Mouse (Mus musculus) hindbrain, embryonic 15.5 days (tissue): Measurements from ENCODE around the gene Msh5. TPM values are rescaled to one million over a fixed set of nuclear protein-coding genes. Genes with fewer than 3 reads are reported as not detected.
A peak's percentile ranks its signal among the peaks of the same experiment; 100 is the strongest.

Source experiments
- ATAC-seq: fragments of 200-750 bp; cut with Nextera tagmentation; 2 replicates; pipeline ENCODE4 v1.8.0; 2017; ENCODE audit warnings: low read depth, moderate number of reproducible peaks, moderate TSS enrichment; ENCODE audit not compliant: low FRiP score
- H3K27ac ChIP-seq: fragments of 300-500 bp; sonication (generic); replicated peaks from 2 replicates; pipeline ENCODE4 v1.5.1; 2015; ENCODE audit warnings: mild to moderate bottlenecking, inconsistent platforms
- H3K27me3 ChIP-seq: fragments of 300-500 bp; sonication (generic); 2 replicates; pipeline ENCODE4 v1.6.1; 2015; ENCODE audit warnings: control low read depth, inconsistent platforms
- H3K36me3 ChIP-seq: fragments of 300-500 bp; sonication (generic); 2 replicates; pipeline ENCODE4 v1.6.1; 2015; ENCODE audit warnings: control low read depth, inconsistent platforms
- H3K4me1 ChIP-seq: fragments of 300-500 bp; sonication (generic); replicated peaks from 2 replicates; pipeline ENCODE4 v1.6.1; 2015; ENCODE audit warnings: control low read depth, inconsistent platforms
- H3K4me2 ChIP-seq: fragments of 300-500 bp; sonication (generic); 2 replicates; pipeline ENCODE4 v1.6.1; 2015; ENCODE audit warnings: moderate library complexity, mild to moderate bottlenecking, inconsistent platforms
- H3K4me3 ChIP-seq: fragments of 300-500 bp; sonication (generic); 2 replicates; pipeline ENCODE4 v1.5.1; 2015; ENCODE audit warnings: mild to moderate bottlenecking, inconsistent platforms
- H3K9ac ChIP-seq: fragments of 300-500 bp; sonication (generic); 2 replicates; pipeline ENCODE4 v1.6.1; 2015; ENCODE audit warnings: inconsistent platforms
- H3K9me3 ChIP-seq: fragments of 300-500 bp; sonication (generic); 2 replicates; pipeline ENCODE4 v1.6.1; 2016; ENCODE audit warnings: control low read depth, inconsistent platforms
- WGBS: fragments of 180-500 bp; shearing (Covaris S2); methylation state at CpG from one replicate; pipeline ENCODE4 v1.1.7; 2015; 5-methylcytosine and 5-hydroxymethylcytosine counted together
- polyA plus RNA-seq: library from polyadenylated mRNA; unstranded; fragments of >200 nt; fragmentation: Nextera tagmentation; extraction: Ambion mirVana; gene quantifications from 2 replicates; pipeline ENCODE4 v1.2.1, GENCODE M21; 2015

The Msh5 gene
- polyA plus RNA-seq, 1 experiment from 2014 or later: 3.4 TPM

DNA sequence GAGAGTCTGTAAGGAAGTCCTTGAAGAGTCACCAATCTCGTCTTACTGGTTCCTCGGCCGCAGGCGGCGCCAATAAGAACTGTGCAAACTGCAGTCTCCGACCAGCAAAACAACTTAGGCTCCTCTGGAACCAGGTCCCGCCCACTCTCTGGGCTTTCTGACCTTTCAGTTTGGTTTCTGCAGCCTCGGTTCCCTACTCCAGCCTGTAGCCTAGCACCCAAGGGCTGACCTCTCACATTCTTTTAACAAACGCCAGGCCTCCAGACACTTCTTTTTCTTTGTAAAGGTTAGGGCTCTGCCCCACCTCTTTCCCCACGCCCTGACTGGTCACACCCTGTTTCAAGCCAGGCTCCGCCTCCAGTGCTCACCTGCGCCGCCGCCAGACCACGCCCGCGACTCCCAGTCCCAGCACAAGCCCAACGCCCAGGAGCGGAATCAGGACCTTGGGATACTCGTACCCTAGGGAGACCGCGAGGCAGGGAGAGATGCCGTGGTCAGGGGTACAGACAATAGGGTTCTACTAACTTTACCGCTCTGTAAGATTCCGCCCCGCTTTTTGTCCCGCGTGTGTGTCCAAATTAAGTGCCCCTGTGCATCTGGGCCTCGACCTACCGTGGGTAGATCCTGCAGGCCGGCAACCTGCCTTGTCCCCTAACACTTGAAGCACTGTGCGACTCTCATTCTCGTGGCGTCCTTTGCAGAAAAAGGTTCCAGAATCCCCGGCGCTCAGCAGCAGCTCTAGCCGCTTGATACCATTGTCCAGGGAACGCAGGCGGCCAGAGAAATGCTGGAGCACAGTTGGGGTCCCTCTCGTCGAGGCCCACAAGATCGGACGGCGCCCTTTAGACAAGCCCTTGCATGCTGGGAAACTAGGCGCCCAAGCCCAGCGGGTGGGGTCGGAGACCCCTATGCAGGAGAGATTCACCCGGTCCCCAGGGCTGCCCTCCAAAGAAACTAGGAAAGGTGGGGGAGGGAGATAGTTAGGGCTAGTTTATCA, 18.7 kb upstream of the Msh5 start, which contains the start of gene Ly6g6c:
Gene Ly6g6c, plus strand, starts transcription at position 438 of the 997 bp plus-strand sequence.
- peak within 1 kb of the TSS; percentile 55 for H3K4me2 ChIP-seq
- ATAC-seq: no peak
- peaks cover 34% of the 10 kb centered on the region for H3K27me3 ChIP-seq
- H3K27ac ChIP-seq: no peak within 1 kb of the TSS
- peaks cover 8% of the 10 kb centered on the region; the same call in 1 of the 2 replicates for H3K36me3 ChIP-seq
- no peaks in the 10 kb centered on the region for H3K9me3 ChIP-seq
- peak within 1 kb of the TSS; percentile 26 for H3K4me3 ChIP-seq
- 0 out of 2 replicates have a peak within 1 kb of the TSS, but pooled peaks have one; percentile 22 for H3K9ac ChIP-seq
- WGBS: 2% methylated on average over 48 of the region's 48 CpGs
- peaks cover 26% of the 10 kb centered on the region for H3K4me1 ChIP-seq

DNA sequence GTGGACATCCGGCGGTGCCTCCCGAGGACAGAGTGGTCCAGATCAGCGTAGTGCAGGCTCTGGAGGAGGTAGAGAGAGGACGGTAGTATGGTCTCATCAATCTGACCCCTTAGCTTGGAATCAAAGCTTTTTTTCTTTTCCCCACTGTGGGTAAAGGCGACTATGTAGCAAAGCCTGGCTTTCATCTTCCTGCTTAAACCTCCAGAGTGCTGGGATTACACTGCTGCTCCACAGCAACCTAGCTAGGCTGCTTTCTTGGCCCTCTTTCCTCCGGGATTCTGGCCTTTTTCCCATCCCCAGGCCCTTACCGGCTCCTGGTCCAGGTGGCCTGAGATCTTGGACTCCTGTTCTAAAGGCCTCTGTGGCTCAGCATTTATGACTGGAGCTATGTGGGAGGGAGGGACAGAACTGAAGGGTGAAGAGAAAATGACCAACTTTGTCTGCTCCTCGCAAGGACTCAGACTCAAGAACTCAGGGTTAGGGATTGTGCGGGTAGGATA, 17.9 kb upstream of the Msh5 start:
- Histone ChIP-seq H3K36me3 (peaks cover 8% of the 10 kb centered on the region; the same call in 1 of the 2 replicates), H3K27ac (no peak overlapping the region), H3K9ac (no peak overlapping the region), H3K4me1 (peaks cover 33% of the 10 kb centered on the region), H3K4me3 (no peak overlapping the region), H3K27me3 (peaks cover 34% of the 10 kb centered on the region), H3K9me3 (no peaks in the 10 kb centered on the region), H3K4me2 (peak overlapping the region; percentile 55; the same call in 1 of the 2 replicates)
- WGBS: 37% methylated on average over 10 of the region's 10 CpGs
- no peak for ATAC-seq

DNA sequence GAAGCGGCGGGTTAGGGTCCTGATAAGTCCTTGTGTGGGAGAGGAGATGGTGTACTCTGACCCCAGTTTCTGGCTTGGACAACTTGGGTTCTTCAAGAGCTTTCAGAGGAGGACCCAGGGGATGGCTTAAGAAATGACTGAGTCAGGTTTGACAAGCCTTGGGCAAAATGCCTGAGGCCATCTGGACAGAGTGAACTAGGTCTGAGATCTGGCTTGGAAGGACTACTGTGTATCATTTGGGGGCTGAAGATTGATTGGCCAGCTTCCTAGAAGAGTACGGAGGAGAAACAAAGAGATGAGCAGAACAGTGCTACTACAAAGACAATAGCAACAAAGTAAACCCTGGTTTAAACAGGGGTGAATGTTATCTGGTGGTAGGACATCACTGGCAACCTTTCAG, 16.9 kb upstream of the Msh5 start:
- Histone ChIP-seq H3K27ac (no peak overlapping the region), H3K4me1 (peaks cover 33% of the 10 kb centered on the region), H3K4me2 (no peak overlapping the region), H3K27me3 (peaks cover 34% of the 10 kb centered on the region), H3K9me3 (no peaks in the 10 kb centered on the region), H3K4me3 (no peak overlapping the region), H3K9ac (no peak overlapping the region), H3K36me3 (peaks cover 8% of the 10 kb centered on the region; the same call in 1 of the 2 replicates)
- WGBS: 86% methylated on average over 3 of the region's 3 CpGs
- ATAC-seq: no peak

DNA sequence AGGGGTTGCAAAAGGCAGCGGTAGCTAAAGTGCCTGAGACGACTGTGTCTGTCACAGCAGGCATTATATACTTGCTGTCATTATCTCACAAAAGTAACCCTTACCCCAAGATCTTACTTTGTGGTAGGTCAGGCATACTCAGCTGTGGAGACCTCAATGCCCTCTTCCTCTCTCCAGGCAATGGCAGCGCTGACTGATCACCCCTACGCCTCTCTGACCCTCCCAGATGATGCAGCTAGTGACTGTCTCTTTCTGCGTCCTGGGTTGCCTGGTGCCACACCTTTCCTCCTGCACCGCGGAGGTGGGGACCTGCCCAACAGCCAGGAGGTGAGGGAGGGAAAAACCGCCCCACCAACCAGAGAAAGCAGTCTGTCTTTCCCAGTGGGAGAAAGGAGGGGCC, 14.8 kb upstream of the Msh5 start:
- H3K27me3 ChIP-seq: peaks cover 25% of the 10 kb centered on the region
- H3K4me2 ChIP-seq: no peak overlapping the region; the same call in 1 of the 2 replicates
- no peak overlapping the region for H3K4me3 ChIP-seq
- no peaks in the 10 kb centered on the region for H3K9me3 ChIP-seq
- no peak for ATAC-seq
- H3K4me1 ChIP-seq: peaks cover 37% of the 10 kb centered on the region
- peaks cover 8% of the 10 kb centered on the region; the same call in 1 of the 2 replicates for H3K36me3 ChIP-seq
- WGBS: 83% methylated on average over 8 of the region's 8 CpGs
- no peak overlapping the region for H3K9ac ChIP-seq
- no peak overlapping the region for H3K27ac ChIP-seq

DNA sequence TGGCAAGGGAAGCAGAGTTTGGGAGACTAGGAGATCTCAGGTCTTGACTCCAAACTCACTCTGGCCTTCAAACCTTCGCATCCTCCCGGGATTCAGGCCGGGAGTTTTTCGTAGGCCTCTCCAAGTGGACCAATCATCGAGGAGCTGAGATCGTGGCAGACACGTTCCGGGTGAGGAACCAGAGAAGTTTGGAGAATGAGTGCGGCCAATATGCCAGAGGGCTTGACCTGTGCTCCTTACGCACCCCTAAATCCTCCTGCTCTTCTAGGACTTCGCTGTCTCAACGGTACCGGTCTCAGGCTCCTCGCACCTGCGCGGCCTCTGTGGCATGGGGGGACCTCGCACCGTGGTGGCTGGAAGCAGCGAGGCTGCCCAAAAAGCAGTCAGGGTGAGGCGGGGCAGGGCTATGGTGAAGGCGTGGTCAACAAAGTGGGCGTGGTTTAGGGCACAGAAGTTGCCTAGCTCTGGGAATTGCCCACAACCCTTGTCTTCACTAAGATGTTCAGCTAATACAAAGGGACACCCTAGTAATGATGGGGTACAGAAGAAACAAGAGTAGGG, 14.3 kb upstream of the Msh5 start:
- peak overlapping the region; percentile 75 for H3K4me2 ChIP-seq

DNA sequence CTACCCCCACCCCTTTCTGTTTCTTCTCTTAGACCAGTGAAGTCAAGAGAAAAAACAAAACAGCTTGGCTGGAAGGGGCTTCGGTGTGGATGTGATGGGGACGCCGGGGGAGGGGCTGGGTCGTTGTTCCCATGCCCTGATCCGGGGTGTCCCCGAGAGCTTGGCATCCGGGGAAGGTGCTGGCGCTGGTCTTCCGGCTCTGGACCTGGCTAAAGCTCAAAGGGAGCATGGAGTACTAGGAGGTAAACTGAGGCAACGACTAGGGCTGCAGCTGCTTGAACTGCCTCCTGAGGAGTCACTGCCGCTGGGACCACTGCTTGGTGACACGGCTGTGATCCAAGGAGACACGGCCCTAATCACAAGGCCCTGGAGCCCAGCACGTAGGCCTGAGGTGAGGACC, 13.5 kb upstream of the Msh5 start:
- Histone ChIP-seq H3K4me3 (peak overlapping the region; percentile 84), H3K27me3 (peaks cover 15% of the 10 kb centered on the region), H3K36me3 (peaks cover 8% of the 10 kb centered on the region; the same call in 1 of the 2 replicates), H3K9me3 (no peaks in the 10 kb centered on the region), H3K4me2 (peak overlapping the region; percentile 75), H3K27ac (peak overlapping the region; percentile 88; the same call in 1 of the 2 replicates), H3K4me1 (peaks cover 30% of the 10 kb centered on the region), H3K9ac (peak overlapping the region; percentile 80)
- no peak for ATAC-seq
- 28% methylated on average over 14 of the region's 14 CpGs for WGBS

More for the DNA sequence above, 14.3 kb upstream of the Msh5 start:
- Histone ChIP-seq H3K9ac (peak overlapping the region; percentile 80), H3K36me3 (peaks cover 8% of the 10 kb centered on the region; the same call in 1 of the 2 replicates), H3K4me1 (peaks cover 37% of the 10 kb centered on the region), H3K9me3 (no peaks in the 10 kb centered on the region), H3K4me3 (peak overlapping the region; percentile 84), H3K27ac (no peak overlapping the region), H3K27me3 (peaks cover 21% of the 10 kb centered on the region)
- WGBS: 57% methylated on average over 22 of the region's 22 CpGs
- ATAC-seq: no peak

DNA sequence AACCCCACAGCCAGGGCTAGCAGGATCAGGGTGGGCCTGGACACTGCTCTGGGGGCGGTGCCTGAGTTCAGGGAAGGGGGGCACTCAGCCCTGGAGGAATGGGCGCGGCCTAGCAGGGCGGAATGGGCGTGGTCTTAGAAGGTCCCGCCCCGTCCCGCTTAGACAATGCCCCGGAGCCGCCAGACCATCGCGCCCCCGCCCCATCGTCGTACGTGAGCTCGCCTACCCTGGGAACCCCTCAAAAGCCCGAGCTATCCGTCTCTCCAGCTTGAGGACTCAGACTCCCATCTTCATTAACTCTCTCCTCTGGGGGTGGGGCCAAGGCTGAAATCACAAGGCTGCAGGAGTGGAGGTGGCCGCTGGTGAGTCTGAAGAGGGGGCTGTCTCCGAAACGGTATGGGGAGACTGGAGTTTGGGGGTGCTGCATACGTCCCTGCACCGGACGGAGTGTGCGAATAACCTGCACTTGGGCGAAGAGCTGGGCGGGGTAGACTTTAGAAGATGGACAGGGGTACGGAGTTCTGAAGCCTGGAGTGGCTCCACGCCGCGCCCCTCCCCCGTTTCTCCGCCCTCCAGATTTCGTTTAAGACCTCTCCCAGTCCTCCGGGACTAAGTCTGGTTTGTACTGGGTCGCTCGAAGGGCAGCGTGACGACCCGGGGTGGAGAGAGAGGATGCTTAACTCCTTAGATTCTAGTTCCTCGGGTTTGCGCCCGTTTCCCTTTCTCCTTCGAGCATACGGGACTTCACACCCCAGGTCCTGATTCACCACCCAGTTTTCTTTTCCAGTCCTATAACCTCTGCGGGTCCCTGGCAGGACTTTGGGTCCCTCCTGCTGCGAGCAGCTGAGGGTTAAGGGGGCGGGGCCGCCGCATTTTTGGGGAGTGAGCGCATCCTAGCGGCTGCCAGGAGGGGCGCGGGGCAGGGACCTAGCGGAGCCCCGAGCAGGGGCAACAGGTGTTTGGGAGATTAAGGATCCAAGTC, 12.7 kb upstream of the Msh5 start, which contains the start of gene Ddah2:
Gene Ddah2, plus strand, starts transcription at position 125 of the 982 bp plus-strand sequence.
- Histone ChIP-seq H3K4me1 (peaks cover 26% of the 10 kb centered on the region), H3K9ac (peak within 1 kb of the TSS; percentile 80), H3K27ac (peak within 1 kb of the TSS; percentile 88), H3K36me3 (peaks cover 9% of the 10 kb centered on the region; the same call in 1 of the 2 replicates), H3K4me2 (peak within 1 kb of the TSS; percentile 75), H3K9me3 (no peaks in the 10 kb centered on the region), H3K4me3 (peak within 1 kb of the TSS; percentile 84), H3K27me3 (peaks cover 8% of the 10 kb centered on the region)
- under 1% methylated on average over 57 of the region's 57 CpGs for WGBS
- ATAC-seq: peak; percentile 94

DNA sequence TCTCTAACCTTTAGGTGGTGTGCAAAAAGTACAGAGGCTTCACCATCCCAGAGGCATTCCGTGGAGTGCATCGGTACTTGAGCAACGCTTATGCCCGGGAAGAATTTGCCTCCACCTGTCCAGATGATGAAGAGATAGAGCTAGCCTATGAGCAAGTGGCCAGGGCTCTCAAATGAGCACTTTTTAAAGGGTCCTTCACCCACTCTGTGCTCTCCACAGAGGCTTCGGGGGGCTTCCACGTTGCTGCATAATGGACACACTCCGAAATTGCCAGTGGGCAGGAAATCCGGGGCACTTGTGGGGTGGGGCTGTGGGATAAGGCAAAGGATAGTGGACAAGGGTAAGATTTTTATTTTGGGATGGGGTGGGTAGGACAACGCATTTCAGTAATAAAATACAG, 11.8 kb upstream of the Msh5 start:
- 58% methylated on average over 9 of the region's 9 CpGs for WGBS
- H3K4me3 ChIP-seq: peak overlapping the region; percentile 84
- H3K4me2 ChIP-seq: peak overlapping the region; percentile 75
- H3K9me3 ChIP-seq: no peaks in the 10 kb centered on the region
- H3K27ac ChIP-seq: peak overlapping the region; percentile 88; the same call in 1 of the 2 replicates
- H3K27me3 ChIP-seq: peaks cover 3% of the 10 kb centered on the region; the same call in 1 of the 2 replicates
- 0 out of 2 replicates have a peak, but pooled peaks have one; percentile 0 for ATAC-seq
- peaks cover 13% of the 10 kb centered on the region; the same call in 1 of the 2 replicates for H3K36me3 ChIP-seq
- 0 out of 2 replicates have a peak overlapping the region, but pooled peaks have one; percentile 80 for H3K9ac ChIP-seq
- H3K4me1 ChIP-seq: peaks cover 27% of the 10 kb centered on the region

DNA sequence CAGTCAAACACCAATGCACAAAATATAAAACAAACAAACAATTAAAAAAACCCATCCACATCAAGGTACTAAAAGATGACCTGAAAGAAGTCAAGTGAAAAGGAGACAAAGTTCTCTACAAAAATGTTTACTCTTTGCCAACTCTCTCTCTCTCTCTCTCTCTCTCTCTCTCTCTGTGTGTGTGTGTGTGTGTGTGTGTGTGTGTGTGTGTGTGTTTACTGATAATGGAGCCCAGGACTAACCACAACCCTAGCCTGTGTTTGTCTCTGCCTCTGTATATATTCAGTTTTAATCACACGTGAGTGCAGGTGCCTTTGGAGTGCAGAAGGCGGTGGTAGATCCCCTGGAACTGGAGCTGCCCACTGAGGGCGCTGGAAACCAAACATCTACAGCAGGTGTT, 10.5 kb upstream of the Msh5 start:
- H3K4me2 ChIP-seq: no peak overlapping the region
- peaks cover 13% of the 10 kb centered on the region; the same call in 1 of the 2 replicates for H3K36me3 ChIP-seq
- H3K9me3 ChIP-seq: no peaks in the 10 kb centered on the region
- H3K4me1 ChIP-seq: peaks cover 37% of the 10 kb centered on the region
- no peak overlapping the region for H3K4me3 ChIP-seq
- 74% methylated on average over 3 of the region's 3 CpGs for WGBS
- H3K27ac ChIP-seq: no peak overlapping the region
- no peaks in the 10 kb centered on the region for H3K27me3 ChIP-seq
- H3K9ac ChIP-seq: no peak overlapping the region
- ATAC-seq: no peak

DNA sequence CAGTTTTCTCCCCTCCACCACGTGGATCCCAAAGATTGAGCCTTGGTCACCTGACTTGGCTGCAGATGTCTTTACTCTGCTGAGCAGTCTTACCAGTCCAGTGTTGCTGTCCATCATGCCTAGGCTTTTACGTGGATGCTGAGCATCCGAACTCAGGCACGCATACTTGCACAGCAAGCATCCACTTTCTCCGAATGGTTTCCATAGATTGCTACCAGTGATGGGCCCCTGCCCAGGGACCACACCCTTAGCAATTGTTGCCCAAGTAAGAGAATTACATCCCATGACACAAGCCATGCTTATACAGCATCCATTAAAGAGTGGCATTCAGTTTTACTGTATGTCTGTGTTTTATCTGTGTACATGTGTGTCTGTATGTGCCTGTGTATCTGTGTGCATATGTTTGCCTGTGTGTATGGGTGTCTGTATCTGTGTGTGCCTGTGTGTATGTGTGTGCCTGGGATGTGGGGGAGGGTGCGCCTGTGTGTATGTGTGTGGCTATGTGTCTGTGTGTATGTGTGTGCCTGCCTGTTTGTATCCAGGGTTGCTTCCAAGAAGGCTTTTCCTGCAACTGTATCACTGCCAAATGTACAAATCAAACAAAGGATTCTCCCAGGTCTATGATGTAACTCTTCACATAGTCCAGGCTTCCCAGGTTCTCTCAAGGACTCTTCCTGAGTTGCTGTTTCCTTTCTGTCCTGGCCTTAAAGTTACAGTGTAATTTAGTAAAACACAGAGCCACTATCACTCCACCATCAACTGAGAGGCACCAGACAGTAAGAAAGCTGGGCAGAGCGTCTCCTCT, 9.3 kb upstream of the Msh5 start:
- H3K27me3 ChIP-seq: no peaks in the 10 kb centered on the region
- H3K4me2 ChIP-seq: no peak overlapping the region
- H3K4me1 ChIP-seq: peaks cover 40% of the 10 kb centered on the region
- no peak overlapping the region for H3K27ac ChIP-seq
- H3K36me3 ChIP-seq: peaks cover 6% of the 10 kb centered on the region; the same call in 1 of the 2 replicates
- 93% methylated on average over 7 of the region's 7 CpGs for WGBS
- no peak overlapping the region for H3K4me3 ChIP-seq
- no peak for ATAC-seq
- H3K9ac ChIP-seq: no peak overlapping the region
- H3K9me3 ChIP-seq: no peaks in the 10 kb centered on the region
